Mouse (Mus musculus) CH12.LX (cell line): ENCODE results near the gene Mmab.

ENCODE experiments used
- BHLHE40 ChIP-seq: IDR thresholded peaks from 2 replicates; pipeline ENCODE4 v1.6.1; 2011; ENCODE audit warnings: mild to moderate bottlenecking, low read depth, low read length, improper control_type of control experiment
- CTCF ChIP-seq, 2 experiments: IDR thresholded peaks in 1 of 2; conservative IDR thresholded peaks in 1 of 2; 2 replicates each; pipeline ENCODE4 v1.5.1; 2011 to 2012; ENCODE audit warnings: low read depth in 2 of 2, low read length in 2 of 2, improper control_type of control experiment in 1 of 2, inconsistent platforms in 1 of 2, mild to moderate bottlenecking in 1 of 2, moderate library complexity in 1 of 2
- EP300 ChIP-seq: IDR thresholded peaks from 2 replicates; pipeline ENCODE4 v1.6.1; 2011; ENCODE audit warnings: low read length, improper control_type of control experiment
- GABPA ChIP-seq: IDR thresholded peaks from 2 replicates; pipeline ENCODE4 v1.6.1; 2012; ENCODE audit warnings: low read depth, low read length, improper control_type of control experiment, inconsistent platforms; ENCODE audit not compliant: insufficient replicate concordance
- JUN ChIP-seq: IDR thresholded peaks from 2 replicates; pipeline ENCODE4 v1.6.1; 2011; ENCODE audit warnings: low read depth, mild to moderate bottlenecking, low read length, improper control_type of control experiment, moderate library complexity; ENCODE audit not compliant: insufficient read depth
- MAFK ChIP-seq: IDR thresholded peaks from 2 replicates; pipeline ENCODE4 v1.6.1; 2011; ENCODE audit warnings: low read length, improper control_type of control experiment; ENCODE audit not compliant: insufficient replicate concordance
- NELFE ChIP-seq: IDR thresholded peaks from 2 replicates; pipeline ENCODE4 v1.6.1; 2011; ENCODE audit warnings: low read depth, low read length, improper control_type of control experiment
- NRF1 ChIP-seq: IDR thresholded peaks from 2 replicates; pipeline ENCODE4 v1.6.1; 2014; ENCODE audit warnings: low read depth, mild to moderate bottlenecking, inconsistent platforms, low read length, improper control_type of control experiment, moderate library complexity
- POLR2A ChIP-seq: IDR thresholded peaks from 2 replicates; pipeline ENCODE4 v1.6.1; 2011; ENCODE audit warnings: low read depth, mild to moderate bottlenecking, improper control_type of control experiment, low read length
- USF2 ChIP-seq: conservative IDR thresholded peaks from 2 replicates; pipeline ENCODE4 v1.6.1; 2011; ENCODE audit warnings: low read depth, low read length, improper control_type of control experiment

GRCm38 (mm10) chr5:114456995-114457605 lies 13.2 kb upstream of the Mmab start:
- TF ChIP-seq MAFK (no peak), CTCF (conservative IDR thresholded peaks at IDR 0.05 in 1 of 2, IDR thresholded peaks at IDR 0.05 in 1 of 2; ENCODE audit: low read depth in 2 of 2, low read length in 2 of 2) (no peak), POLR2A (no peak), NELFE (no peak), USF2 (no peak), GABPA (no peak), NRF1 (no peak), BHLHE40 (no peak), JUN (no peak), EP300 (no peak)
